In the genomic region with DNA sequence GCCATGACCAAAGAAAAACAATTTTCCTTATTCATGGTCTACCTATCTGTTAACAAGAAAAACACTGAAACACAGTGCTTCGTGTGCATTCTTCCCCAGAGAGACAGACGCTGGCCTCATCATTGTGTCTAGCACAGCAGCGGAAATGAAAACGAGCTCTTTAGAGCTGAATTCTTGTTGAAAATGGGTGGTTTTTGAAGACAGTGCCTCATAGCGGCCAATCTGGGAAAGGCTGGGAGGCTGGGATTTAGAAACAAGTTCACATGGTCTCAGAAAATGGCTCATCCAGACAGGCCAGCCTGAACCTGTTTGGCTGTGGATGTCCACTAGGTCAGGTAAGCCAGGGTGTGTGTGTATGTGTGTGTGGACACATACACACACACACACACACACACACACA, we compare ENCODE assay signal across 14 mouse cellular contexts.
"Had no signal": no experiment of that assay in that cellular context is flagged by ENCODE, and none has a peak within 500 bp of the region (broad histone marks: within the 10 kb centered on the region; RNA-seq: fewer than 3 reads in every experiment).

No protein-coding gene starts in this region.

- H3K36me3 ChIP-seq: limb, embryonic 13.5 days; liver, embryonic 15.5 days; midbrain, embryonic 15.5 days; neural tube, embryonic 12.5 days had no signal

- H3K27ac ChIP-seq: limb, embryonic 13.5 days; liver, embryonic 15.5 days; midbrain, embryonic 15.5 days; neural tube, embryonic 12.5 days had no signal

- H3K27me3 ChIP-seq: limb, embryonic 13.5 days; liver, embryonic 15.5 days; megakaryocyte, embryonic 14.5 days; midbrain, embryonic 15.5 days; neural tube, embryonic 12.5 days had no signal

- H3K9ac ChIP-seq: limb, embryonic 13.5 days; liver, embryonic 15.5 days; midbrain, embryonic 15.5 days; neural tube, embryonic 12.5 days had no signal

- H3K9me3 ChIP-seq: liver, embryonic 15.5 days had no signal

- DNase-seq: kidney, postnatal 14 days; left cerebral cortex, postnatal 4 days; lung, adult 2 months; lung, postnatal 4 days; retina, postnatal 1 day; right cerebral cortex, postnatal 4 days; spleen, adult 18-20 months; thymus, adult 18-20 months; thymus, postnatal 14 days had no signal

- H3K4me1 ChIP-seq: liver, embryonic 15.5 days; megakaryocyte, embryonic 14.5 days; midbrain, embryonic 15.5 days had no signal

- H3K4me3 ChIP-seq: limb, embryonic 13.5 days; liver, embryonic 15.5 days; megakaryocyte, embryonic 14.5 days; midbrain, embryonic 15.5 days; neural tube, embryonic 12.5 days had no signal
